Mouse (Mus musculus): ENCODE data around the gene Efcab1. TPM values are rescaled to one million over a fixed set of nuclear protein-coding genes. Genes with fewer than 3 reads are reported as not detected.
"Not testable (repeated sequence)": the region's sequence is repeated elsewhere in the genome, so short reads cannot be mapped to it uniquely, and the experiment has no call there.

The Efcab1 gene
- polyA plus RNA-seq, 1 experiment from 2014 or later, result 0.14 TPM

GRCm38 (mm10) chr16:14940898-14941297 is 34.5 kb downstream of the Efcab1 start:
- peaks cover 2% of the 10 kb centered on the region; the same call in 1 of the 2 replicates for H3K4me1 ChIP-seq (ENCODE audit: insufficient read depth)
- ATAC-seq, result no peak
- peak; percentile 38 for DNase-seq
- 52% methylated on average over 3 of the region's 3 CpGs for WGBS (ENCODE audit: insufficient replicate concordance)
- TF ChIP-seq CTCF (IDR thresholded peaks at IDR 0.05; ENCODE audit: low read depth) (no peak), EP300 (IDR thresholded peaks at IDR 0.05; ENCODE audit: low read depth) (no peak)
- no peak overlapping the region for H3K4me3 ChIP-seq (ENCODE audit: low read depth, low read length)
- no peaks in the 10 kb centered on the region for H3K9me3 ChIP-seq (ENCODE audit: low read length)
- H3K4me2 ChIP-seq (ENCODE audit: low read depth, low read length), result 0 out of 2 replicates have a peak overlapping the region, but pooled peaks have one; percentile 9
- no peaks in the 10 kb centered on the region for H3K27me3 ChIP-seq (ENCODE audit: insufficient read depth, low read length)
- H3K9ac ChIP-seq (replicated peaks), result no peak overlapping the region
- peak overlapping the region; percentile 84 for H3K27ac ChIP-seq (ENCODE audit: low read depth)
- H3K36me3 ChIP-seq (replicated peaks; ENCODE audit: insufficient read depth, low read length), result no peaks in the 10 kb centered on the region

- Histone ChIP-seq H3K27ac (ENCODE audit: low read depth) (no peak overlapping the region), H3K36me3 (replicated peaks; ENCODE audit: insufficient read depth, low read length) (no peaks in the 10 kb centered on the region), H3K4me3 (ENCODE audit: low read depth, low read length) (no peak overlapping the region), H3K9ac (replicated peaks) (no peak overlapping the region), H3K27me3 (ENCODE audit: insufficient read depth, low read length) (no peaks in the 10 kb centered on the region), H3K4me1 (ENCODE audit: insufficient read depth) (peaks cover 2% of the 10 kb centered on the region; the same call in 1 of the 2 replicates), H3K9me3 (ENCODE audit: low read length) (no peaks in the 10 kb centered on the region), H3K4me2 (ENCODE audit: low read depth, low read length) (no peak overlapping the region)
- 63% methylated on average over 2 of the region's 2 CpGs for WGBS (ENCODE audit: insufficient replicate concordance)
- no peak for DNase-seq
- no peak for TF ChIP-seq EP300 (IDR thresholded peaks at IDR 0.05; ENCODE audit: low read depth)
- no peak for TF ChIP-seq CTCF (IDR thresholded peaks at IDR 0.05; ENCODE audit: low read depth)
- ATAC-seq, result no peak
These were observed 37.1 kb downstream of the Efcab1 start for GRCm38 (mm10) chr16:14943530-14943929.

- 75% methylated on average over 2 of the region's 2 CpGs for WGBS (ENCODE audit: insufficient replicate concordance)
These were observed 41.2 kb downstream of the Efcab1 start for GRCm38 (mm10) chr16:14947561-14947960.

GRCm38 (mm10) chr16:14951894-14952293 is 45.5 kb downstream of the Efcab1 start:
- TF ChIP-seq EP300 (IDR thresholded peaks at IDR 0.05; ENCODE audit: low read depth) (no peak), CTCF (IDR thresholded peaks at IDR 0.05; ENCODE audit: low read depth) (no peak)
- H3K27ac ChIP-seq (ENCODE audit: low read depth), result no peak overlapping the region
- peaks cover 3% of the 10 kb centered on the region; the same call in 1 of the 2 replicates for H3K9me3 ChIP-seq (ENCODE audit: low read length)
- no peaks in the 10 kb centered on the region for H3K27me3 ChIP-seq (ENCODE audit: insufficient read depth, low read length)
- no peaks in the 10 kb centered on the region for H3K36me3 ChIP-seq (replicated peaks; ENCODE audit: insufficient read depth, low read length)
- no peak overlapping the region for H3K4me2 ChIP-seq (ENCODE audit: low read depth, low read length)
- H3K9ac ChIP-seq (replicated peaks), result no peak overlapping the region
- DNase-seq (no peak), ATAC-seq (no peak)
- no peak overlapping the region for H3K4me3 ChIP-seq (ENCODE audit: low read depth, low read length)
- H3K4me1 ChIP-seq (ENCODE audit: insufficient read depth), result no peaks in the 10 kb centered on the region
- WGBS (ENCODE audit: insufficient replicate concordance), result 74% methylated on average over 2 of the region's 2 CpGs

More at GRCm38 (mm10) chr16:14947561-14947960, 41.2 kb downstream of the Efcab1 start:
- H3K36me3 ChIP-seq (replicated peaks; ENCODE audit: insufficient read depth, low read length); H3K9ac ChIP-seq (replicated peaks); H3K27ac ChIP-seq (ENCODE audit: low read depth); DNase-seq; H3K27me3 ChIP-seq (ENCODE audit: insufficient read depth, low read length); H3K4me1 ChIP-seq (ENCODE audit: insufficient read depth); H3K4me2 ChIP-seq (ENCODE audit: low read depth, low read length); H3K9me3 ChIP-seq (ENCODE audit: low read length); ATAC-seq; H3K4me3 ChIP-seq (ENCODE audit: low read depth, low read length): not testable (repeated sequence)

- Histone ChIP-seq H3K9ac (replicated peaks) (no peak overlapping the region), H3K9me3 (ENCODE audit: low read length) (no peaks in the 10 kb centered on the region), H3K36me3 (replicated peaks; ENCODE audit: insufficient read depth, low read length) (no peaks in the 10 kb centered on the region), H3K27ac (ENCODE audit: low read depth) (no peak overlapping the region), H3K4me2 (ENCODE audit: low read depth, low read length) (no peak overlapping the region), H3K27me3 (ENCODE audit: insufficient read depth, low read length) (no peaks in the 10 kb centered on the region), H3K4me1 (ENCODE audit: insufficient read depth) (no peaks in the 10 kb centered on the region), H3K4me3 (ENCODE audit: low read depth, low read length) (no peak overlapping the region)
- no peak for TF ChIP-seq CTCF (IDR thresholded peaks at IDR 0.05; ENCODE audit: low read depth)
- no peak for TF ChIP-seq EP300 (IDR thresholded peaks at IDR 0.05; ENCODE audit: low read depth)
- DNase-seq (no peak), ATAC-seq (no peak)
- 85% methylated on average over 8 of the region's 8 CpGs for WGBS (ENCODE audit: insufficient replicate concordance)
These were observed 53.3 kb downstream of the Efcab1 start for GRCm38 (mm10) chr16:14959743-14960142.

GRCm38 (mm10) chr16:14973696-14974095 is 67.3 kb downstream of the Efcab1 start:
- Histone ChIP-seq H3K9me3 (ENCODE audit: low read length) (no peaks in the 10 kb centered on the region), H3K9ac (replicated peaks) (no peak overlapping the region), H3K36me3 (replicated peaks; ENCODE audit: insufficient read depth, low read length) (no peaks in the 10 kb centered on the region), H3K4me2 (ENCODE audit: low read depth, low read length) (no peak overlapping the region), H3K4me3 (ENCODE audit: low read depth, low read length) (no peak overlapping the region), H3K4me1 (ENCODE audit: insufficient read depth) (no peaks in the 10 kb centered on the region), H3K27ac (ENCODE audit: low read depth) (no peak overlapping the region), H3K27me3 (ENCODE audit: insufficient read depth, low read length) (no peaks in the 10 kb centered on the region)
- TF ChIP-seq CTCF (IDR thresholded peaks at IDR 0.05; ENCODE audit: low read depth) (no peak), EP300 (IDR thresholded peaks at IDR 0.05; ENCODE audit: low read depth) (no peak)
- no peak for DNase-seq
- WGBS (ENCODE audit: insufficient replicate concordance), result 78% methylated on average over 1 of the region's 1 CpGs
- ATAC-seq, result no peak

- WGBS (ENCODE audit: insufficient replicate concordance), result 84% methylated on average over 2 of the region's 2 CpGs
- no peak overlapping the region for H3K27ac ChIP-seq (ENCODE audit: low read depth)
- H3K36me3 ChIP-seq (replicated peaks; ENCODE audit: insufficient read depth, low read length), result no peaks in the 10 kb centered on the region
- DNase-seq (no peak), ATAC-seq (no peak)
- no peak overlapping the region for H3K4me3 ChIP-seq (ENCODE audit: low read depth, low read length)
- no peaks in the 10 kb centered on the region for H3K4me1 ChIP-seq (ENCODE audit: insufficient read depth)
- no peak for TF ChIP-seq CTCF (IDR thresholded peaks at IDR 0.05; ENCODE audit: low read depth)
- no peak for TF ChIP-seq EP300 (IDR thresholded peaks at IDR 0.05; ENCODE audit: low read depth)
- H3K27me3 ChIP-seq (ENCODE audit: insufficient read depth, low read length), result no peaks in the 10 kb centered on the region
- H3K4me2 ChIP-seq (ENCODE audit: low read depth, low read length), result no peak overlapping the region
- H3K9ac ChIP-seq (replicated peaks), result no peak overlapping the region
- H3K9me3 ChIP-seq (ENCODE audit: low read length), result no peaks in the 10 kb centered on the region
These were observed 72.8 kb downstream of the Efcab1 start for GRCm38 (mm10) chr16:14979228-14979627.
